Mouse (Mus musculus) frontal cortex, postnatal 25 days (tissue): ENCODE data around the gene Vmn1r107.
"Not testable (repeated sequence)": the region's sequence is repeated elsewhere in the genome, so short reads cannot be mapped to it uniquely, and the experiment has no call there.

Source experiments
- DNase-seq, 2 experiments: peaks; one replicate each; pipeline ENCODE4 v3.0.0; 2022; ENCODE audit warnings: low spot score in 2 of 2

Vmn1r107 gene

DNA sequence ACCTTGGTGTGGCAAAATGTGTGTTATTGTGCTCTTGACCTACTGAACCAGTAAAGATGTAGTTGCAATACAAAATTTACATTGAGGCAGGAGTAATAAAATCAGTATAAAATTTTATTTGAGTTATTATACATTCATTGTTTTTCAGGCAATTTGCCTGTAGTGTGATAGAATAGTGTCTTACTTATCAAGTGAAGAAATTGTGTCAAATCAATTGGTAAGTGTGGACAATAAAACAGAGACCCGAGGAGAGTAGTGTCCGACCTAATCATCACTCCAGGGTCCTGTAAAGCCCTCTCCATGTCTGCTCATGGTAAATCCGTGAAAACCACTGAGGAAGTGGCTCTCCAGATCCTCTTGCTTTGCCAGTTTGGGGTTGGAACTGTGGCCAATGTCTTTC is at the start of gene Vmn1r107:
Gene Vmn1r107, plus strand, starts transcription at position 301 of the 400 bp plus-strand sequence.
- not testable (repeated sequence) for DNase-seq

DNA sequence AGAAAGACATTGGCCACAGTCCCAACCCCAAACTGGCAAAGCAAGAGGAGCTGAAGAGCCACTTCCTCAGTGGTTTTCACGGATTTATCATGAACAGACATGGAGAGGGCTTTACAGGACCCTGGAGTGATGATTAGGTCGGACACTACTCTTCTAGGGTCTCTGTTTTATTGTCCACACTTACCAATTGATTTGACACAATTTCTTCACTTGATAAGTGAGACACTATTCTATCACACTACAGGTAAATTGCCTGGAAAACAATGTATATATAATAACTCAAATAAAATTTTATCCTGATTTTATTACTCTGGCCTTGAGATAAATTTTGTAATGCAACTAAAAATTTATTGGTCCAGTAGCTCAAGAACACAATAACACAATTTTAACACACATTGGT is 34.4 kb downstream of the Vmn1r107 start, which contains the start of gene Vmn1r111:
Gene Vmn1r111, minus strand, starts transcription at position 101 of the 400 bp plus-strand sequence.
- not testable (repeated sequence) for DNase-seq
